Mouse (Mus musculus): ENCODE data around the gene Olfr1564.

DNA sequence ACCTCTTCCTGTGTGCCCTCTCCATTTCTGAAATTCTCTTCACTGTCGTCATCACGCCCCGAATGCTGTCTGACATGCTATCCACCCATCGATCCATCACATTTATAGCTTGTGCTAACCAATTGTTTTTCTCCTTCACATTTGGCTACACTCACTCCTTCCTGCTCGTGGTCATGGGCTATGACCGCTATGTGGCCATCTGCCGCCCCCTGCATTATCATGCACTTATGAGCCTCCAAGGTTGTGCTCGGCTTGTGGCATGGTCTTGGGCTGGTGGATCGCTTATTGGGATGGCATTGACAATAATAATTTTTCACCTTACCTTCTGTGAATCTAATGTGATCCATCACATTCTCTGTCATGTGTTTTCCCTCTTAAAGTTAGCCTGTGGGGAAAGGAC lies 47.4 kb upstream of the Olfr1564 start:
- TF ChIP-seq CTCF (IDR thresholded peaks at IDR 0.05; ENCODE audit: extremely low read depth, insufficient read depth, insufficient read length, insufficient replicate concordance) (no peak), POLR2A (IDR thresholded peaks at IDR 0.05; ENCODE audit: low read depth, low read length) (no peak)

All from spleen, adult 2 months (tissue).